Mouse (Mus musculus) frontal cortex, postnatal 25 days (tissue): ENCODE measurements around the gene Uap1l1.
A peak's percentile ranks its signal among the peaks of the same experiment; 100 is the strongest.

Experiments
- DNase-seq, 2 experiments: peaks; one replicate each; pipeline ENCODE4 v3.0.0; 2022; ENCODE audit warnings: low spot score in 2 of 2

Uap1l1 gene

GRCm38 (mm10) chr2:25371764-25372643 lies 6.5 kb upstream of the Uap1l1 start, which contains the start of gene Sapcd2:
TSS of gene Sapcd2 (plus strand) at chr2:25372321.
- peak; percentile 71 to 83 for DNase-seq

DNA sequence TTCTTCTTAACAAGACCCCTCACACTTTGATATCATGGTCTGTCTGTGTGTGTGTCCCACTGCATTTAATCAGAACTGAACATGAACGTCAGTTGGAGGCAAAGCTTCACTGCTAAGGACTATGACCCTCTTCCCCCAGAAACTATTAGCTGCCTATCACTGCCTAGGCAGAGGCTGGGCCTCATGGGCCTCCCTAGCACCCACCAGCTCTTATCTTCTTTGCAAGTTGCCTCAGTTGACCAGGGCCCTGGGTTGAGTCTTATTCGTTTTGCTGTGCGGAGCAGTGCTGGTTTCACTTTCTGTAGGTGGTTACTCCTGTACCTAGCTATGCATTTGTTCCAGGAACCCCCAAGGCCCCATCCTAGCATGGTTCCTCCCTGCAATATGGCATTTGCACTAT lies 4.5 kb upstream of the Uap1l1 start:
- DNase-seq = no peak

- no peak for DNase-seq
Measured at GRCm38 (mm10) chr2:25364761-25365090, 756 bp downstream of the Uap1l1 start.

GRCm38 (mm10) chr2:25364313-25364712 lies 1.2 kb downstream of the Uap1l1 start:
- DNase-seq = no peak

- DNase-seq = no peak
Measured at GRCm38 (mm10) chr2:25363478-25364178, 1.9 kb downstream of the Uap1l1 start.

- no peak for DNase-seq
Measured at GRCm38 (mm10) chr2:25359848-25360247, 5.6 kb downstream of the Uap1l1 start.

DNA sequence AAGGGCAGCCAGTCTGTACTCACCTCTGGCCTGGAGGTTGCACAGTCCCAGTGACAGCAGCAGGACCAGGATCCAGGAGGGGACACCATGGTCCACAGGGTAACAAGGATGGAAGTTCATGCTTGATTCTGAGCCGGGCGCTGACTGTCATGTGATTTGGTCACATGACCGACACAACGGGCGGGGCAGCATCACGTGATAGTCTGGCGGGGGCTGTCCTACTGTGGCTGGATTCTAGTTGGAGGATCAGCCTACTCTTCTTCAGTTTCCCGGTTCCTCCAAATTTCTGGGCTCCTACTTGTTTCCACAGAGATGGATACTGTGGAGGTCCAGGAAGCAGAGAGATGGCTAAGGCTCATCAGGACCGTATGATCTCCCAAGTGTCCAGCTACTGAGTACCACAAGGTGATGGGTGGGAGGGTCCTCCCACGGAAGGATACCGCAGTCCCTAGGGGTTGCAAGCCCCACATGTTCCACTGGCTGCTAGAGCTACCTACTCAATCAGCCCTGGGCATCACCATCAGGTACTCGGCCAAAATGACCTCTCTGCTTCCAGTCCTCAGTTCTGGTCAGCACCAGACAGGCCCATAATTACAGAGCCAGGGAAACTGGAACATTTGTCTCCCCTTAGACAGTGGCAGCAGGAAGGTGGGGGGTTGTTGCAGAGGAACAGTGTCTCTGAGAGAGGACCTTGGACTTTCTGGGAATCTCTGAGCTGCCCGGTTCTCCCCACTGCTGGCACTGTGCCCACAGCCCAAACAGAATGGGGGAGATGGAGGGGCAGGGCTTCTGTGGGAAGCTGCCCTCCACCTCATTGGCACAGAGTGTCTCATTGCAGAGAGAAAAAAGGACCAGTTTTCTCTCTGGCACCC lies 9.0 kb downstream of the Uap1l1 start, which contains the start of gene Dpp7:
Gene Dpp7, minus strand, starts transcription at position 152 of the 872 bp plus-strand sequence.
- peak; percentile 54 to 73 for DNase-seq

DNA sequence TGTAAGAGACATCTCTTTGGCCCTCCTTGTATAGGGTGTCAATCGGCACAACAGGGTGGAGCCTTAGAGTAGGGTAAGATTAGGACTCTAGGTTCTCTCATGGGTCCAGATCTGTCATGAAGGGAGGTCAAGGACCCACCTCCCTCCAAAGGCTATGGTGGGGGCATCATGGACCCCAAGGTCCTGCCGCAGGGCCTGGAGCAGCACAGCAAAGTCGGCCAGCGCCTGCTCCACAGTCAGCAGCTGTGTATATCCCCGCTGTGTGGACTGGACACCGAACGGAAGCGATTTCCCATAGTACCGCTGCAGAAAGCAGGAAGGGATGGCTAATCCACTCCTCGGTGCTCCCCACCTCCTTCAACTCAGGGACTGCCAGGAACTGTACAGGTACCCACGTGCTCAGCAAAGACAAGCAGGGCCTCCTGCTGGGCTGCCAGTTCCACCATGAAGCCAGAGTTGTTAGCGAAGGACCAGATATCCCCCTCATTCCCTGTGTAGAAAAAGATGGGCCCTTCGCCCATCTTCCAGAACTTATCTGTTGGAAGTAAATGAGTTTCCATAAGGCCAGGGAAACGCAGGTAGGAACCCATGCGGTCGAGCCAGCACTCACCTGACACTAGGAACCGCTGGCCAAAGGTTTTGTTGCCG lies 9.9 kb downstream of the Uap1l1 start:
- DNase-seq = no peak

DNA sequence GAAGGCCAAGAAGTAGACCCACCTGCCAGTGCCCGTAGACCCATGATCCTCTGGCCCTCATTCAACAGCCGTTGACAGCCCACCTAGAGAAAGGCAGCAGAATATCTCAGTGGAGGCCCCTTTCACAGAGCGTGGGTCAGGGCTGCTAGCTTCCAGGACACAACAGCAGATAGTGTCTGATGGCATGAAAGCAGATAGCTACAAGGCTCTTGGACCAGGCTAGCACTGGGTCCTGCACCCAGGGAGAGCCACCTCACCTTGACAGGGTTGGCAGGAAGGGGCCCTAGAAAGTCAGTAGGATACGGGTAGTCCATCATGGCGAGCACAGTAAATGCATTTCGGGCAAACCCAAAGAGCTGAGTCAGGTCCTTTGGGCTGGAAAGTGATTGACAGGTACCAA lies 11.3 kb downstream of the Uap1l1 start:
- DNase-seq = no peak

GRCm38 (mm10) chr2:25350701-25351100 lies 14.8 kb downstream of the Uap1l1 start:
- DNase-seq = no peak

DNA sequence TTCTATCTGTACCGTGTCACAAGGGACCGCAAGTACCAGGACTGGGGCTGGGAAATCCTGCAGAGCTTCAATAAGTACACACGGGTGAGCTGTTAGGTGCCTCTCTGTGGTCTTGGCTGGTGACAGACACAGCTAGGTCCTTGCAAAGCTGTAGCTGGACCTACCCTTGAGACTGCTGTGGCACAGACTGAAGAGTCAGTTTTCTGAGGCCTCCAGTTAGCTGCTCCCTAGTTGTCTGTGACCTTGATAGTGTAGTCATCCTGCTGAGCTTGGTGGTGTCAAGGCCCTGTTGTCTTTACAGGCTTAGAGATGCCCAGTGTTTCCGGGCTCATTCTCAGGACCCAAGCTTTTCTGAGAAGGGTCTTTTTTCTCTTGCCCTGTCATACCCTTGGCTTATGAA lies 16.0 kb downstream of the Uap1l1 start:
- DNase-seq = no peak

- no peak for DNase-seq
Measured at GRCm38 (mm10) chr2:25348162-25348561, 17.3 kb downstream of the Uap1l1 start.

GRCm38 (mm10) chr2:25338303-25338702 lies 27.2 kb downstream of the Uap1l1 start:
- no peak for DNase-seq

DNA sequence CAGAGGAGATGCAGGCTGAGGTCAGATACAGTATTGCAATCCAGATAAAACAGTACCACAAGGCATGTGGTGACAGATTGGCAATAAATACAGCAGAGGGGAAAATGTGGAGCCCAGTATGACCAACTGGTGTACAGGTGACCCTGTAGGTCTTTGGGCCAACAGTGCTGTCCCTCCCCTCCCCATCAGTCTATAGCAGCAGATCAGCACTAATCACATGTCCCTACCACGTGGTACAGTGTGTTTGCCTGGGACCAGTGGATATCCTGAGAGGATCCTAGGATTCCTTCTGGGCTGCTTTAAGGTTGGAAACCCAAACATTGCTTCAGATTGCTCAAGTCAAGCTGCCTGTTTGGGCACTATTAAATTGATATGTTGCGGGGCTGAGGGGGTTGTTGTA lies 31.9 kb downstream of the Uap1l1 start:
- no peak for DNase-seq

DNA sequence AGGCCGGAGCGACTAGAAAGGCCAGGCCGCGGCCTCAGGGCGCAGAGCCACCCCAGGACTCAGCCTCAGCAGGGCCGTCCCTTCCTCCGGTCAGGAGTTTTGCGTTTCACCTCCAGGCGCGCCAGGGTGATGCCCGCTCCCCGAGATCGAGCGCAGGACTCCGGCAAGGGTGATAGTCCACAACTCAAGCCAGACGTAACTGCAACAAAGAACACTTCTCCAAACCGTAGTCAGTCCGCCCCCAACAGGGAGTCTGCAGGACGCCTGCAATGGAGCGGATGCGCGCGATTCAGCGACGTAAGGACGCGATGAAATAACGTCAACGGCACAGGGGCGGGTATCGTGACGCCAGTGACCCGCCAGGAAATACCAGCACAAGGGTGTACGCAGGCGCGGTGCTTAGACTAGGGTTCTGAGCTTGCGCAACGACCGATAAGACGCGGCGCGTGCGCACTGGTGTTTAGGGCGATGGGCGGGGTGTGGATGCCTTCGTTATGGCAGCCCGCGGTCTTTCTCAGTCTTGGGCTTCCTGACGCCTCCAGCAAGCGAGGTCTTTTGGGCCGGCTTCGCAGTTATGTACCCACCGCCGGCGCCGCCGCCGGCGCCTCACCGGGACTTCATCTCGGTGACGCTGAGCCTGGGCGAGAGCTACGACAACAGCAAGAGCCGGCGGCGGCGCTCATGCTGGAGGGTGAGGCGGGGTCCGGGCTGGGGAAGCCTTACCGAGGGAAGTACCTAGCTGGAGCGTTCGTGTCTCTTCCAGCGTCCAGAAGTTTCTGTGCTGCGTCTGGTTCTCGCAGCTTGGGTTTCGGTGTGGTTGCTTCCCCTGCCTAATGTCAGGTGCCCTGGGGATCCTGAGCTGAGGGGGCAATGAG lies 33.0 kb downstream of the Uap1l1 start, which contains the start of gene Man1b1:
Gene Man1b1, plus strand, starts transcription at position 53 of the 875 bp plus-strand sequence.
- peak; percentile 98 to 100 for DNase-seq

DNA sequence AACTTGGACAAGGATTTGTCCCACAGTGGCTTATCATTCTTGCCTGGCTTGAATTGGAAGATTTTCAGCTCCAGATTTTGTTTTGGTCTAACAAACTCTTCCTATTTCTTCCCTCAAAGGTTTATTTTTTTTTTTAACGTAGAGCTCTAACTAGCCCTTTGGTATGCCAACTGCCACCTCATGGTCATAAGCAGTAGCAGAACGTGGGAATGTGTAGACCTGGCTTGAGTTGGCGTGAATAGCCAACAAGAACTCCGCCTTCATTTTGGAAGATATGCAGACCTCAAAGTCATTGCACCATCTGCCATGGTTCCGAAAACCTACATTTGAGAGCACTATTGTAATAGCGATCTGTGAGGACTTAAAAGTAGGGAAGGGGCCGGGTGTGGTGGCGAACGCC lies 34.0 kb downstream of the Uap1l1 start:
- no peak for DNase-seq

DNA sequence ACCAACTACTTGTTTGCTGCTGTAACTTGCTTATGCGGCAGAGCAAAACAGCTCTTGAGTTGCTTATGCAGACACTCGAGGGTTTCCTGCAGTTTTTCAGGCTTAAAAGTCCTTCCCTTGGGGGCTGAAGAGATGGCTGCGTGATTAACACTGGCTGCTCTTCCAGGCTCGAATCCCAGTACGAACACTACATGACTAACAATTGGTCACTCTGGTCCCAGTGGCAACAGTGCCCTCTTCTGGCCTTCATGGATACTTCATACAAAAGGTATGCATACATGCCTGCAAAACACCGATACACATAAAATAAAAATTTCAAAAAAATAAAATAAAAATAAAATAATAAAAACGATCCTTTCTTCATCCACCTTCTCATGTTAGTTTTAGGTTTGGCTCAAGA lies 37.0 kb downstream of the Uap1l1 start:
- no peak for DNase-seq

DNA sequence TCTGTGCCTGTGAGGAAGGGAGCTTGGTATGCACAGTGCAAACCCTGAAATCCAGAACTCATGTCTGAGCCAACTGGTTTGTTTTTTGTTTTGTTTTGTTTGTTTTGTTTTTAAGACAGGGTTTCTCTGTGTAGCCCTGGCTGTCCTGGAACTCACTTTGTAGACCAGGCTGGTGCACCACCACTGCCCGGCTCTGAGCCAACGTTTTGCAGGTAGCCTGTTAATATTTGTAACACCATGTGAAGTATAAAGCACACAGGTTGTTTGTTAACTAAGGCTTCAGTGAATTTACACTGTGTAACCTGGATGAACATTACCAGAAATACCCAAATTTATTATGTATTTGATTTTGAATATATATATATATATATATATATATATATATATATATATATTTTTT lies 39.4 kb downstream of the Uap1l1 start:
- DNase-seq = no peak

GRCm38 (mm10) chr2:25320084-25320483 lies 45.4 kb downstream of the Uap1l1 start:
- DNase-seq = no peak

- peak; percentile 71 to 77 for DNase-seq
Measured at GRCm38 (mm10) chr2:25318971-25319773, 46.3 kb downstream of the Uap1l1 start, which contains the start of gene Grin1. TSS of gene Grin1 (minus strand) at chr2:25319187.
